Mouse (Mus musculus): ENCODE measurements at regions not wholly inside any gene's neighbourhood (a gene's known extent, or its start where the extent isn't known, plus 50 kb on each side); places are given as distances from the start of the nearest gene placed in this dataset.
A peak's percentile ranks its signal among the peaks of the same experiment; 100 is the strongest.

DNA sequence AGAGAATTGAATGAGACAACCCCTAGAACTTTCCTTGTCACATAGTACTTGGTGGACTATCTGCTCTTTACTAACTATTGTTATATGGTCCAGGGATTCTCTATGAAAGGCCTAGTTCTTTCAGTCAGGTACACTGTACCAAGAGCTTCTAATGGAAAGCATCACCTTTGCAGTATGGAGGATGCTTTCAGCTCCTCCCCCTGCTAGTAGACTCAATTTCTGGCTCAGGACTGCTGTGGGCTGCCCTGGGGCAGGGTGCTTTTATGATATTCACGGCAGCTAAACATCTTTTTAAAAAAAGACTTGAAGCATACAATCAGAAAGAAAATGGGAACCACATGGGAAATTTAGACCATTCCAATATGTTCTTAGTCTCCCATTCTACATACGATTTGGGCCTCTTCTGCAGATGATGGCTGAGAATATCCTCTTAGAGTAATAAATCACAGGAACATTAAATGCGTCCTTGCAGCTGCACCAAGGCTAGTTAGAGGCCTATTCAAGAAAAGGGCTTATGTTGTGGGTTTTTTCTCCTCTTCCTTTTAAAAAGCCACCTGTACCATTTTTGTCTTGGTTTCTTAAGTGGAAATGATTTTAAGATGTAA, 61.7 kb upstream of the 6030498E09Rik start:
- no peaks in the 10 kb centered on the region for H3K27me3 ChIP-seq (replicated peaks)
- H3K27ac ChIP-seq (replicated peaks) = 0 out of 2 replicates have a peak overlapping the region, but pooled peaks have one; percentile 8
- H3K4me1 ChIP-seq = no peaks in the 10 kb centered on the region
- H3K4me3 ChIP-seq = no peak overlapping the region
- H3K4me2 ChIP-seq = no peak overlapping the region
- H3K36me3 ChIP-seq = no peaks in the 10 kb centered on the region
- 60% methylated on average over 3 of the region's 3 CpGs for WGBS
- ATAC-seq (ENCODE audit: extremely low read depth, insufficient number of reproducible peaks, low FRiP score, low TSS enrichment) = no peak
- H3K9me3 ChIP-seq = no peaks in the 10 kb centered on the region
- no peak overlapping the region for H3K9ac ChIP-seq

- WGBS = 42% methylated on average over 5 of the region's 5 CpGs
- Histone ChIP-seq H3K27ac (replicated peaks) (0 out of 2 replicates have a peak overlapping the region, but pooled peaks have one; percentile 36), H3K4me3 (no peak overlapping the region), H3K9ac (no peak overlapping the region), H3K4me2 (no peak overlapping the region), H3K36me3 (no peaks in the 10 kb centered on the region), H3K4me1 (no peaks in the 10 kb centered on the region), H3K27me3 (replicated peaks) (no peaks in the 10 kb centered on the region), H3K9me3 (no peaks in the 10 kb centered on the region)
- no peak for ATAC-seq (ENCODE audit: extremely low read depth, insufficient number of reproducible peaks, low FRiP score, low TSS enrichment)
Measured at GRCm38 (mm10) chrX:38711442-38712258, 60.8 kb upstream of the 6030498E09Rik start.

All from heart, embryonic 13.5 days (tissue).